Mouse (Mus musculus) bone marrow macrophage, adult 2 months (primary cell): ENCODE results near the gene 1700069L16Rik. TPM values are rescaled to one million over a fixed set of nuclear protein-coding genes. Genes with fewer than 3 reads are reported as not detected.

Experiments
- H3K27ac ChIP-seq: 2 replicates; pipeline ENCODE4 v1.5.1; 2012; ENCODE audit warnings: low read depth, low read length; ENCODE audit not compliant: insufficient read depth
- H3K4me1 ChIP-seq: 2 replicates; pipeline ENCODE4 v1.6.1; 2012; ENCODE audit warnings: low read length; ENCODE audit not compliant: control insufficient read depth, insufficient read depth
- H3K4me3 ChIP-seq: 2 replicates; pipeline ENCODE4 v1.5.1; 2012; ENCODE audit warnings: mild to moderate bottlenecking, low read length, moderate library complexity; ENCODE audit not compliant: insufficient read depth
- CTCF ChIP-seq: IDR thresholded peaks from 2 replicates; pipeline ENCODE4 v1.5.1; 2012; ENCODE audit warnings: low read depth, mild to moderate bottlenecking, low read length, moderate library complexity
- POLR2A ChIP-seq: IDR thresholded peaks from 2 replicates; pipeline ENCODE4 v1.6.1; 2012; ENCODE audit warnings: mild to moderate bottlenecking, low read depth, low read length, borderline replicate concordance
- polyA plus RNA-seq: library from polyadenylated mRNA; stranded (reverse); fragments of >200 nt; gene quantifications from 2 replicates; pipeline ENCODE4 v1.2.4, GENCODE M21; 2012; ENCODE audit not compliant: missing spikeins, insufficient read depth, insufficient read length

The 1700069L16Rik gene
- polyA plus RNA-seq, 1 experiment, result not detected

- peaks cover 3% of the 10 kb centered on the region; the same call in 1 of the 2 replicates for H3K4me1 ChIP-seq
- H3K4me3 ChIP-seq, result no peak overlapping the region
- H3K27ac ChIP-seq, result no peak overlapping the region
- no peak for TF ChIP-seq CTCF
- TF ChIP-seq POLR2A, result no peak
Measured at GRCm38 (mm10) chr5:113690069-113690548, 34.5 kb downstream of the 1700069L16Rik start.

- Histone ChIP-seq H3K4me3 (no peak overlapping the region), H3K27ac (no peak overlapping the region), H3K4me1 (peaks cover 3% of the 10 kb centered on the region; the same call in 1 of the 2 replicates)
- no peak for TF ChIP-seq CTCF
- no peak for TF ChIP-seq POLR2A
Measured at GRCm38 (mm10) chr5:113687514-113687913, 37.1 kb downstream of the 1700069L16Rik start.

- no peak overlapping the region for H3K27ac ChIP-seq
- no peak for TF ChIP-seq CTCF
- TF ChIP-seq POLR2A, result no peak
- no peak overlapping the region for H3K4me3 ChIP-seq
- H3K4me1 ChIP-seq, result peaks cover 3% of the 10 kb centered on the region; the same call in 1 of the 2 replicates
Measured at GRCm38 (mm10) chr5:113685471-113685870, 39.1 kb downstream of the 1700069L16Rik start.

GRCm38 (mm10) chr5:113683246-113683645, 41.3 kb downstream of the 1700069L16Rik start:
- Histone ChIP-seq H3K4me1 (peaks cover 3% of the 10 kb centered on the region; the same call in 1 of the 2 replicates), H3K27ac (no peak overlapping the region), H3K4me3 (no peak overlapping the region)
- TF ChIP-seq CTCF, result no peak
- TF ChIP-seq POLR2A, result no peak

GRCm38 (mm10) chr5:113682472-113682871, 42.1 kb downstream of the 1700069L16Rik start:
- Histone ChIP-seq H3K4me3 (no peak overlapping the region), H3K27ac (no peak overlapping the region), H3K4me1 (peaks cover 3% of the 10 kb centered on the region; the same call in 1 of the 2 replicates)
- no peak for TF ChIP-seq CTCF
- TF ChIP-seq POLR2A, result no peak

GRCm38 (mm10) chr5:113681219-113681618, 43.4 kb downstream of the 1700069L16Rik start:
- Histone ChIP-seq H3K27ac (no peak overlapping the region), H3K4me1 (no peaks in the 10 kb centered on the region), H3K4me3 (no peak overlapping the region)
- TF ChIP-seq POLR2A (no peak), CTCF (no peak)

- H3K27ac ChIP-seq, result no peak overlapping the region
- H3K4me3 ChIP-seq, result no peak overlapping the region
- H3K4me1 ChIP-seq, result no peaks in the 10 kb centered on the region
- TF ChIP-seq POLR2A (no peak), CTCF (no peak)
Measured at GRCm38 (mm10) chr5:113679509-113679908, 45.1 kb downstream of the 1700069L16Rik start.

- H3K4me1 ChIP-seq, result no peaks in the 10 kb centered on the region
- no peak overlapping the region for H3K4me3 ChIP-seq
- no peak overlapping the region for H3K27ac ChIP-seq
- TF ChIP-seq CTCF (no peak), POLR2A (no peak)
Measured at GRCm38 (mm10) chr5:113678743-113679452, 45.7 kb downstream of the 1700069L16Rik start.

- Histone ChIP-seq H3K4me1 (peaks cover 7% of the 10 kb centered on the region), H3K4me3 (no peak overlapping the region), H3K27ac (no peak overlapping the region)
- TF ChIP-seq CTCF (no peak), POLR2A (no peak)
Measured at GRCm38 (mm10) chr5:113677541-113677940, 47.0 kb downstream of the 1700069L16Rik start.

GRCm38 (mm10) chr5:113674851-113675250, 49.7 kb downstream of the 1700069L16Rik start:
- Histone ChIP-seq H3K27ac (no peak overlapping the region), H3K4me1 (peaks cover 32% of the 10 kb centered on the region), H3K4me3 (no peak overlapping the region)
- TF ChIP-seq POLR2A (no peak), CTCF (no peak)

- Histone ChIP-seq H3K4me1 (peaks cover 34% of the 10 kb centered on the region), H3K27ac (peak overlapping the region; percentile 87), H3K4me3 (no peak overlapping the region)
- no peak for TF ChIP-seq CTCF
- TF ChIP-seq POLR2A, result no peak
Measured at GRCm38 (mm10) chr5:113672456-113672855, 52.1 kb downstream of the 1700069L16Rik start.
